Mouse (Mus musculus) liver, embryonic 16.5 days (tissue): ENCODE measurements around the gene Mrpl36. TPM values are rescaled to one million over a fixed set of nuclear protein-coding genes. Genes with fewer than 3 reads are reported as not detected.

ENCODE experiments used
- ATAC-seq: fragments of 200-750 bp; cut with Nextera tagmentation; 2 replicates; pipeline ENCODE4 v1.8.0; 2017; ENCODE audit warnings: low read depth, mild to moderate bottlenecking, moderate number of reproducible peaks, moderate library complexity
- H3K27ac ChIP-seq: fragments of 300-500 bp; sonication (generic); 2 replicates; pipeline ENCODE4 v1.5.1; 2014; ENCODE audit warnings: mild to moderate bottlenecking, low read length
- H3K27me3 ChIP-seq: fragments of 300-500 bp; sonication (generic); 2 replicates; pipeline ENCODE4 v1.6.1; 2014; ENCODE audit warnings: low read depth, low read length, mixed read lengths; ENCODE audit not compliant: control insufficient read depth, insufficient read depth
- H3K36me3 ChIP-seq: fragments of 300-500 bp; sonication (generic); 2 replicates; pipeline ENCODE4 v1.6.1; 2014; ENCODE audit warnings: mild to moderate bottlenecking; ENCODE audit not compliant: control insufficient read depth, insufficient read depth
- H3K4me1 ChIP-seq: fragments of 300-500 bp; sonication (generic); 2 replicates; pipeline ENCODE4 v1.6.1; 2014; ENCODE audit warnings: low read depth, low read length, mixed read lengths; ENCODE audit not compliant: control insufficient read depth
- H3K4me2 ChIP-seq: fragments of 300-500 bp; sonication (generic); 2 replicates; pipeline ENCODE4 v1.6.1; 2014; ENCODE audit warnings: low read depth, low read length, mixed read lengths
- H3K4me3 ChIP-seq: fragments of 300-500 bp; sonication (generic); 2 replicates; pipeline ENCODE4 v1.5.1; 2014; ENCODE audit warnings: low read depth, mild to moderate bottlenecking, low read length
- H3K9ac ChIP-seq: fragments of 300-500 bp; sonication (generic); 2 replicates; pipeline ENCODE4 v1.6.1; 2014; ENCODE audit warnings: low read depth, low read length
- H3K9me3 ChIP-seq: fragments of 300-500 bp; sonication (generic); replicated peaks from 2 replicates; pipeline ENCODE4 v1.6.1; 2016; ENCODE audit warnings: low read length; ENCODE audit not compliant: control insufficient read depth
- WGBS: fragments of 180-500 bp; shearing (Covaris S2); extraction: QIAGEN DNeasy Blood & Tissue Kit; methylation state at CpG from one replicate; pipeline ENCODE4 v1.1.7; 2014; ENCODE audit not compliant: insufficient replicate concordance; 5-methylcytosine and 5-hydroxymethylcytosine counted together
- polyA plus RNA-seq: library from polyadenylated mRNA; unstranded; fragments of >200 nt; fragmentation: Nextera tagmentation; extraction: Ambion mirVana; gene quantifications from 2 replicates; pipeline ENCODE4 v1.2.1, GENCODE M21; 2015

The Mrpl36 gene
- polyA plus RNA-seq, 1 experiment from 2014 or later = 57.9 TPM

DNA sequence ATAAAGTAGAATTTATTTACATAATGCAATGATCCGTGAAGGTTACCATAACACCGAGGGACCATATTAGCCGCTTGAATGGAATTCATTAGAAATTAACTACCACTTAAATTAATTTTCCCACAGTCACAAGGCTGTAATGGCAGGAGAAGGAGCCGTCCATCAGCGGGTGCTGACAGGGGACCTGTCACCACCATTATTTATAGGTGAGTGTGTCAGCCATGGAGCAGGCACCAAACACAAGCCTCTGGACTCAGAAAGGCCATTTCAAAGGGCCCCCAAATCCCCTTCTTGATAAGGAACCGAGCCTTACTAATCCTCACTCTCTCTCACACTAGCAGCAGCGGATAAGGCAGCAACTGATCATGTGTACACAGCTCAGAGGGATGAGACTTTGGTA, 8.4 kb downstream of the Mrpl36 start:
- peaks cover 6% of the 10 kb centered on the region for H3K4me1 ChIP-seq
- no peak overlapping the region for H3K9ac ChIP-seq
- no peaks in the 10 kb centered on the region for H3K36me3 ChIP-seq
- no peak overlapping the region for H3K4me3 ChIP-seq
- no peaks in the 10 kb centered on the region for H3K9me3 ChIP-seq
- H3K4me2 ChIP-seq = no peak overlapping the region
- WGBS = 58% methylated on average over 7 of the region's 7 CpGs
- no peak overlapping the region for H3K27ac ChIP-seq
- ATAC-seq = no peak
- no peaks in the 10 kb centered on the region for H3K27me3 ChIP-seq

DNA sequence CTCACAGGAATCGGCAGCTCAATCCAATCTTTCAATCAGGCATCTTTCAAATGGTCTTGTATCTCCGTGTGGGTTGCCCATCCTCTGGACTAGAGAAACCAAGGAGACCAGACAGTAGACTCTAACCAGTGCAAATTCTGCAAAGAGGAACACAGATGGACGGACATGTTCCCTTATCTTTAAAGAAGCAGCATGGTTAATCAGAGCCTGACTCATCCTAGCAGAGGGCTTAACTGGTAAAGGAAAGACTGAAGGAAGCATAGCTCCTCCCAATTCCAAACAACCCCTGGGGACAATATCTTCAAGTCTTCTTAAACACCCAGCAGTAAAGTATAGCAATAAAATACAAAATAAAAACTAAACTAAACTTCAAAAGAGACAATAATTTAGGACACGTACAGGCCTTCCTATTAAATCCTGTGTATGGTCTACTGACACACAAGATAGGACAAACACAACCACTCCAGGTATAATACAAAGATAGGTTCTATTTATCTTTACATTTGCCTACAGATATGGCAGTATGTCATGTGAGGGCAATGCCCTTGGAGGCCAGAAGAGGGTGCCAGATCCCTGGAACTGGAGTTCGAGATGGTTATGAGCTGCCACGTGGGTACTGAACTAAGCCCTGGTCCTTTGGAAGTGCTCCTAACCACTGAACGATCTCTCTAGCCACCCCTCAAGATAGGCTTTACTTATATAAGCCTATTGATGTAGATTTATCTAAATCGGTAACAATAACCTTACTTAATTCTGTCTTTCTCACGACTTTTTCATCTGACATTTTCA, 17.0 kb downstream of the Mrpl36 start:
- ATAC-seq = no peak
- H3K9me3 ChIP-seq = no peaks in the 10 kb centered on the region
- H3K4me3 ChIP-seq = no peak overlapping the region
- no peak overlapping the region for H3K27ac ChIP-seq
- H3K4me2 ChIP-seq = no peak overlapping the region
- no peaks in the 10 kb centered on the region for H3K4me1 ChIP-seq
- H3K36me3 ChIP-seq = no peaks in the 10 kb centered on the region
- H3K27me3 ChIP-seq = no peaks in the 10 kb centered on the region
- 45% methylated on average over 9 of the region's 9 CpGs for WGBS
- H3K9ac ChIP-seq = no peak overlapping the region

DNA sequence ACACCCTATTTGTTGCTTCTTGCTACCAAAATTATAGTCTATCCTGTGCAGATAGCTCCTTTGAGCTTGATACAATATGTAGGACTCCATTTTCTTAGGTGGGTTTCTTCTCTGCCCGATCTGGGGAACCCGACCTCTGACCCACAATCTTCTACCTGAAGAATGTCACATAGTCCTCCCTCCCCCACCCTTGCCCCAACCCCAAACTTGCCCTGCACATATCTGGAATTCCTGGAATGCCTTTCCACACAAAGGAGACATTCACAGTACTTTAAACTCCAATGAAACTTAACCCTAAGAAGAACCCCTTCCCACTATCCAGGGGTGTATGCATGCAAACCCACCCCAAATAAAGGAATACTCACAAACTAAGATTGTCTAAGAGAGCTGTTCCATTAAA, 17.8 kb downstream of the Mrpl36 start:
- Histone ChIP-seq H3K27me3 (no peaks in the 10 kb centered on the region), H3K36me3 (no peaks in the 10 kb centered on the region), H3K27ac (no peak overlapping the region), H3K9me3 (no peaks in the 10 kb centered on the region), H3K4me3 (no peak overlapping the region), H3K4me2 (no peak overlapping the region), H3K9ac (no peak overlapping the region), H3K4me1 (peaks cover 4% of the 10 kb centered on the region; the same call in 1 of the 2 replicates)
- no peak for ATAC-seq
- WGBS = 44% methylated on average over 2 of the region's 2 CpGs

DNA sequence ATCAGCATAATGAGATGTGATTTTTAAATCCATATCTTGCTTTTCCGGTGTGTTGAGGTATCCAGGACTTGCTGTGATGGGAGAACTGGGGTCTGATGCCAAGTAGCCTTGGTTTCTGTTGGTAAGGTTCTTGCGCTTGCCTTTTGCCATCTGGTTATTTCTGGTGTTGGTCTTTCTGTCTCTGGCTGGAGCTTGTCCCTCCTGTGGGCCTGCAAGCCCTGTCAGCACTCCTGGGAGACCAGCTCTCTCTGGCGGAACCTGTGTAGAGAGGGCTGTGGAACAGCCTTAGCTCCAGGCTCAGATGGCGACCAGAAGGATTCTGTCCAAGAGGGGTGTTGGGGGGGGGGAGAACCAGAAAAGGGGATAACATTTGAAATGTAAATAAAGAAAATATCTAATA, 18.4 kb downstream of the Mrpl36 start:
- H3K4me1 ChIP-seq = peaks cover 4% of the 10 kb centered on the region; the same call in 1 of the 2 replicates
- WGBS = 65% methylated on average over 4 of the region's 4 CpGs
- H3K9ac ChIP-seq = no peak overlapping the region
- no peak overlapping the region for H3K4me2 ChIP-seq
- ATAC-seq = no peak
- no peak overlapping the region for H3K27ac ChIP-seq
- no peaks in the 10 kb centered on the region for H3K27me3 ChIP-seq
- H3K36me3 ChIP-seq = no peaks in the 10 kb centered on the region
- H3K4me3 ChIP-seq = no peak overlapping the region
- H3K9me3 ChIP-seq = no peaks in the 10 kb centered on the region

DNA sequence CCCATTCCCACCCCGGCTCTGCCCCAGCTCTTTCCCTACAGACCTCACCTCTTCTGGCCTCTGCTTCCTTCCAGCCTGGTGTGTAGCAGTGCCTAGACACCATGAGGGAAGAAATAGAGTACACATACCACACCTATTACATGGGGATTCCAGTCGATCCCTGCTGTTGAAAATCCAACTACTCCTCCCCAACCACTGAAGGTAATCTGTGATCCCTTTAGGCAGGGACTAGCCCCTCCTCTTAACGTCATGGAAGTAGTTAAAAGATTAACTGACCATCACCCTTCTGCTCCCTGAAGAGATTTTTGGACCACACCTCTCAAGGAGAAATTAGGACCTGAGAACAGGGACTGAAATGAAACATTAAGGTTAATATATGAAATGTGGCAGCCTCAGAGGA, 18.9 kb downstream of the Mrpl36 start:
- H3K9ac ChIP-seq = no peak overlapping the region
- H3K4me1 ChIP-seq = peaks cover 4% of the 10 kb centered on the region; the same call in 1 of the 2 replicates
- H3K4me3 ChIP-seq = no peak overlapping the region
- H3K27me3 ChIP-seq = no peaks in the 10 kb centered on the region
- H3K9me3 ChIP-seq = no peaks in the 10 kb centered on the region
- no peak for ATAC-seq
- H3K27ac ChIP-seq = no peak overlapping the region
- 52% methylated on average over 3 of the region's 3 CpGs for WGBS
- H3K4me2 ChIP-seq = no peak overlapping the region
- H3K36me3 ChIP-seq = no peaks in the 10 kb centered on the region

DNA sequence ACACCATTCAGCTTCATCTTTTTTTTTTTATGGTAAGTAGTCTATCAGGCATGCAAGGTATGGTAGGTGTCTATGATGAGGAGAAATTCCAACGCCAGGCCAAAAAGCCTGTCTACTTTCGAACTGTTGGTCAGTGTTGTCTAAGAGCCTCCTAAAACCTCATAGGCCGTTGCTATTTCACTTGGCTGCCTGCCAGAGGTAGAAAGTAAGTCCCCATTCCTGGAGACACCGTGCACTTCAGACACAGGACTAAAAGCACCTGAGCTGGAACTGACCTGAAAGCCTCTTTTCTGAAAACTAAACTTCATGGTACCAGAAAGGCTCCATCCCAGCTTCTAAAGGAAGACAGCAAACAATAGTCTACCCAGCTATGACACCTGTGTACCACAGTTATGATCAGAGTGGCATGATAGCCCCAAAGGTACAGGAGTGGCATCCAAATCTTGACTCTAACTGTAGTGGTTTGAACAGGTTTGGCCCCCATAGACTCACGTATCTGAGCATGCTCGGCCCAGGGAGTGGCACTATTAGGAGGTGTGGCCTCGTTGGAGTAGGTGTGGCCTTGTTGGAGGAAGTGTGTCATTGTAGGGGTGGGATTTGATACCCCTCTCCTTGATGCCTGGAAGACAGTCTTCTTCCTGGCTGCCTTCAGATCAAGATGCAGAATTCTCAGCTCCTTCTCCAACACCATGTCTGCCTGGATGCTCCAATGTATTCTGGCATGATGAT, 19.8 kb downstream of the Mrpl36 start:
- no peak overlapping the region for H3K4me3 ChIP-seq
- H3K9ac ChIP-seq = no peak overlapping the region
- H3K27ac ChIP-seq = no peak overlapping the region
- no peak overlapping the region for H3K4me2 ChIP-seq
- H3K4me1 ChIP-seq = peaks cover 4% of the 10 kb centered on the region; the same call in 1 of the 2 replicates
- no peaks in the 10 kb centered on the region for H3K27me3 ChIP-seq
- H3K36me3 ChIP-seq = no peaks in the 10 kb centered on the region
- no peaks in the 10 kb centered on the region for H3K9me3 ChIP-seq
- ATAC-seq = no peak
- WGBS = 67% methylated on average over 7 of the region's 7 CpGs

DNA sequence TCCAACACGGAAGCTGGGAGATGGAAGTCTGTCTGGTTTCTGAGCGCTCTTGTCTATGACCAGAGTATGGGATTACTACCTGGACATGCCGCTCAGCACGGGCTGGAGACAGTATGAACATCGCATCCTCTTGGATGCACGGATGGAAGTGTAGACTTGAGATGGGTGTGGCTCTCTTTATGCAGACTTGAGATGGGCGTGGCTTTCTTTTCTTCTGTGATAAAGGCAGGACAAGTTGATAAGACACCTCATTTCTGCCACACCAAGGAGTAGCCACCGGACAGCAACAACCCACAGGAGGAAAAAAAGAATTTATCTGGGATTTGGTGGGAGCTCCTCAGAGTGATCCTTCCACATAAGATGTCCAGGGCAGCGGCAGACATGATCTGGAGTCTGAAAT, 22.4 kb downstream of the Mrpl36 start:
- Histone ChIP-seq H3K36me3 (no peaks in the 10 kb centered on the region), H3K9me3 (no peaks in the 10 kb centered on the region), H3K27ac (no peak overlapping the region), H3K27me3 (no peaks in the 10 kb centered on the region), H3K4me1 (peaks cover 4% of the 10 kb centered on the region; the same call in 1 of the 2 replicates), H3K4me2 (no peak overlapping the region), H3K9ac (no peak overlapping the region), H3K4me3 (no peak overlapping the region)
- WGBS = 56% methylated on average over 9 of the region's 9 CpGs
- ATAC-seq = no peak

DNA sequence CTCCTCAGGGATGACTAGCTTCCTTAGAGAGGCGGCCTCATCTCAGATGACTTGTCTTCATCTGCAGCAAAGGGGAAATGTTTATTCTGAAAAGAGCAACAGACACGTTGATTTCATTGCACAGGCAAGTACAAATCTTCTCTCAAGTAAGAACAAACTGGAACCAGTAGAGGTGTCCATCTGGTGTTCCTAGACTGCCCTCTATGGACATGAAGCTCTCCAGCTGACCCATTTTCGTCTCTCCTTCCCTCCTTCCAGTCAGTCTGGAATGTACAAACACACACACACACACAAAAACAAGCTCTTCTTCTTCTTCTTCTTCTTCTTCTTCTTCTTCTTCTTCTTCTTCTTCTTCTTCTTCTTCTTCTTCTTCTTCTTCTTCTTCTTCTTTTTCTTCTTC, 23.6 kb downstream of the Mrpl36 start:
- no peak for ATAC-seq
- Histone ChIP-seq H3K4me1 (peaks cover 4% of the 10 kb centered on the region; the same call in 1 of the 2 replicates), H3K9me3 (no peaks in the 10 kb centered on the region), H3K4me3 (no peak overlapping the region), H3K27me3 (no peaks in the 10 kb centered on the region), H3K27ac (no peak overlapping the region), H3K9ac (no peak overlapping the region), H3K4me2 (no peak overlapping the region), H3K36me3 (no peaks in the 10 kb centered on the region)
- WGBS = 43% methylated on average over 3 of the region's 3 CpGs

DNA sequence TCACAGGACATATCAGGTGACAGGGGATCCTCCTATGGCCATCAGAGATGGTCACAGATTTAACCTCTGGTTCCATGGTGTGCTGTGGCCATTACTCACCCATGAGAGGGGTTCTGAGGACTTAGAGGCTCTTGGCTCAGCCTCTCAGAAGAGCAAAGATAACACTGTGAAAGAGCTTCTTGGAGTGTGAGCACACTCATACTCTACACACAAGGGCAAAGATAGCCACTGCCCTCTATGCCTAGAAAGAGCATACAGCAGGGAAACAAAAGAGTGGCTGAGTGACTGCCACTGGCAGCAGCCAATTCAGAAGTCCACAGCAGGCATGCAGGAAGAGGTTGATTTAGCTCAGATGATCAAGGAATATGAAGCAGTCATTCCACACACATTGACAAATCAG, 24.2 kb downstream of the Mrpl36 start:
- Histone ChIP-seq H3K36me3 (no peaks in the 10 kb centered on the region), H3K27me3 (no peaks in the 10 kb centered on the region), H3K9ac (no peak overlapping the region), H3K4me3 (no peak overlapping the region), H3K4me2 (no peak overlapping the region), H3K27ac (no peak overlapping the region), H3K9me3 (no peaks in the 10 kb centered on the region), H3K4me1 (peaks cover 4% of the 10 kb centered on the region; the same call in 1 of the 2 replicates)
- ATAC-seq = no peak
